Mouse (Mus musculus) adrenal gland, adult 2 months (tissue): ENCODE data around the gene Pfn4. TPM values are rescaled to one million over a fixed set of nuclear protein-coding genes. Genes with fewer than 3 reads are reported as not detected.
"Not testable (repeated sequence)": the region's sequence is repeated elsewhere in the genome, so short reads cannot be mapped to it uniquely, and the experiment has no call there.

ENCODE experiments used
- DNase-seq: peaks from one replicate; pipeline ENCODE4 v3.0.0; 2021
- long read RNA-seq: library from polyadenylated mRNA; stranded (forward); transcript quantifications from one replicate; pipeline ENCODE4 v2.0.0, GENCODE M21; 2021
- polyA plus RNA-seq: library from polyadenylated mRNA; depleted of rRNA; stranded (reverse); fragments of >200 nt; gene quantifications from 2 replicates; pipeline ENCODE4 v1.2.3, GENCODE M21; 2012; rRNA removed
- total RNA-seq, 2 experiments: library from RNA; stranded (reverse); gene quantifications; 2 replicates each; pipeline ENCODE4 v1.2.3; 2021

The Pfn4 gene
- 1 to 10 TPM; 1.4 to 2.9 TPM for total RNA-seq
- polyA plus RNA-seq = 0.03 and 0.29 TPM in 2 replicates
- long read RNA-seq, partial matches to known transcripts = 0 of 2 reads
- long read RNA-seq, other reads (novel, unspliced or antisense) = 0 of 2 reads

DNA sequence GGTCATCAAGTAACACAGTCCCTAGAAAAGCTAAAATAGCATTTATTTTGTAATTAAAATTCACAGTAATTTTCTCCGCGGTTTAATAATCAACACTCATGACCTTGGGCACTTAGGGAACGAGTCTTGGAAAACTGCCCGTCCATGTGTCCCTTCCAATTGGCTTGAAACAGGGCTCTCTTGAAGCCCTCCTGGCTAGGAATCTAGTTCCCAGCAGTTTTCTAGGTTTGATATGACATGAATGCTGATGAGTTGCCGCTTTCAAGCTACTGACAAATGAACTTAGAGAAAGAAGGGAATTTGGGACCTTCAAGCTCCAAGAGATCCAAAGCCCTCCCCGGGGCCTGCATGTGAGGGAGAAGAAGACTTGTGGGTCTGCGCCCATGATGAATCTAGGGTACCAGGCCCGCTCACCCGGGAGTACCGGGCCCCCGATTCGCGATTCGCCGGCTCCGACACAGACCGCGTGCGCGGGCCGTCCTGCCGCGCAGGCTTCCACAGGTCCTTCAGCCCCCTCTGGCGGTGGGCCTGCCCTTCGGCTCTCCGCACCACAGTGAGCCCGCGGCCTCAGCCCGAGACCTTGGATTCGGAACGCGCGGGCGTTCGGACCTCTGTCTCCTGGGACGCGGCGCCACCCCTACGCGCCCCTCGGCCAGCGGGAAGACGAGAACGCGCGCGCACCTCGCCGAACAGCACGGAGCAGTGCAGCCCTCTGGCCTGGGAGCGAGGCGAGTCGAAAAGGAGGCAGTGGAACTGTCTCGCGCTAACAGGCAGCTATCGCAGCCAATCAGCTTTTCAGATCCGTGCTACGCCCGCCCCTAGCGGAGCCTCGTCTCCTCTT lies at the start of gene Pfn4, which contains the start of gene Fam228b:
Gene Pfn4 (plus strand): TSS at position 531 of the 841 bp plus-strand sequence.
Gene Fam228b (minus strand): TSS at position 776 of the 841 bp plus-strand sequence.
- peak; percentile 97 for DNase-seq

DNA sequence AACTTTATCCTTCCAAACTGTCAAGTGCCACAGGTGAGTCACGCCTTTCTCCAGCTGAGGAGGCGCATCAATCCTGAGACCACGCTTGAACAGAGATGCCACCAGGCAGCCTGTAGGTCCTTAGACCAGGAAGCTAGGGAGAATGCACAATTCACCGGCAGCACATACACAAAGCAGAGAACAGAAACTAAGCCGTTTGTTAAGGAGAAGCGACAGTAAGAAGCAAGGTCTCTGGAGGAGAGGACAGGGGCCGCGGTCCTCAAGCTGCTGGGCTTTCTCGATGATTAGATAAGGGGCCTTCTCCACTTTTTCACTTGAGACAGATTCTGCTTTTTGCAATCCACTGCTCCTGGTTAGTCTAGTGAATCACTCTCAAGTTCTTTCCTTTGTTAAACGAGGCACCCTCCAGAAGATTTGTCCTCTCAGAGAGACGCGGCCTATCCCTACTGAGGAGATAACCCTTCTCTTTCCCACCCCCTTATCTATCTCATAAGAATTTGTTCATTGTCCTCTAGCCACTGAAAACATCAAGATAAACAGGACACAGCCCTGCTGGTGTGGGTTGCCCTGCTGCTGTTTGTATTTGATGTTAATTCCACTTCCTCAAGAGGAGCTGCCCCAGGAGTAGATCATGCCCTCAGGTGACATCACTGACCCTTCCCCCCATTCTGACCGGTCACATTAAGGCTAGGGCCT lies 49.6 kb upstream of the Pfn4 start:
- no peak for DNase-seq

DNA sequence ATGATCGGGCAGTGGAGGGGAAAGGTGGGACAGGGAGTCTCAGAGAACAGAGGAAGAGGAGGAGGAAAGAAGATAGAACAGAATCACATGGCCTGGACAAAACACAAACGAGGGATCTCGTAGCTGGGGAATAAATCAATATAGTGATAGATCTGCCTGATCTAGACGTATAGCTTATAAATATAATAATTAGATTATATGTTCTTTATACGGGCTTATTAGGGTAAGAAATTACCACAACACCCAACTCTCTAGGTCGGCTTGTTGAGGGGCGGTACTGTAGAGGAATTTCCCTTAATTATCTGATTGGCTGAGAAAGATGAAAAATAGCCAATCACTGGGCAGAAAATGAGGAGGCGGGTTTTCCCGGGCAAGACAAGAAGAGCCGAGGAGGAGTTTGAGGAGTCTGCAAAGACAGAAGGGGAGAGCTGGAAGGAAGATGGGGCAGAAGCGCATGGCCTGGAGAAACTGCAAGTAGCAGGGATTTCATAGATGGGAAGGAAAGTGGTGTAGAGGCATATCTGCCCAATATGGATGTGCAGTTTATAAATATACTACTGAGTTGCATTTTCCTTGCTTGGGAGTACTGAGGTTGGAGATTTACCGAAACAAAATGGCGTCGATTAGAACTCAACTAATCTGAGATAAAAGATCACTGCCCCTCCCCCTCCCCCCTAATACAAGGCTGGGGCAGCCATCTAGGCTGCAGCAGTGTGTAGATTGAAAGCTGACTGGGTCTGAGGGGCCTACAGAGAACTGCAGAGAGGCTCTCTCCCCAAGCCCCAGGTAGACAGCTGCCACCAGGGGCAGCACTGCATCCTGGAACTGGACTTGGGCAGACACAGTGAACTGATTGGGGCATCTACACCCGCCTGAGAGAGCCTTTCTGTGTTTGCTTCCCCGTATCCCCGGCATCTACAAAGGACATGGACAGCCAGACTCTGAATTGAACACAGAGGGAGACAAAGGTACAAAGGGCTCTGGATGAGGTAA lies 48.8 kb upstream of the Pfn4 start:
- DNase-seq = no peak

DNA sequence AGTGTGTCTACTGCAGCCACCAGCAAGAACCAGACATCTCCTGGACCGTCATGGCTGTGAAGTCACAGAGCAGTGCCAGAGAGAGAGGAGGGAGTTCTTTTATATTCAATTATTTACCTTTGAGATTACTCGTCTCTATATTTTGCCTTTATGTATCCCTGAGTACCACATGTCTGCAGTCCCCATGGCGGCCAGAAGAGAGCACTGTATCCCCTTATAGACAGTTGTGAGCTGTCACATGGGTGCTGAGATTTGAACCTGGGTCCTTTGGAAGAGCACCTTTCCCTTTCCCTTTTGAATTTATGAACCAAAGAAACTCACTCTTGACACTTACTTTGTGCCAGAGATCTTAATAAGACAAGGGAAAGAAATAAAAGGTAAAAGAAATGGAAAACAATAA lies 39.7 kb upstream of the Pfn4 start:
- DNase-seq = no peak

DNA sequence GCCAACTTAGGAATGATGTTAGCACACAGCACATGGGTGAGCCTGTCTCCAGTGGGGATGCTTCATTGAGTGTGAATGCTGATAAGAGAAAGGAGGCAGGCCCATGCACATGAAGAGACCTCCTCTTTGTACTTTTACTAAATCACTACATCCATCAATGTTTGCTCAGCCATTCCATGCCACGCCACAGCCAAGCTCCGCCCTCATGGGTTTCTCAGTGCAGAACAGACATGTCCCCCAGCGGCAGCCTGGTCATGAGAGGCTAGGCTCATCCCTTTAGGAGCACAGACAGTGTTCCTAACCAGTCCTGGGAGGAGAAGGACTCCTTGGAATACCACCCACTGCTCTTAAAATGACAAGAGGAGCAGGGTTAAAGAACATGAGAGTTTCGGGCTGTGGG lies 37.2 kb upstream of the Pfn4 start:
- DNase-seq = no peak

DNA sequence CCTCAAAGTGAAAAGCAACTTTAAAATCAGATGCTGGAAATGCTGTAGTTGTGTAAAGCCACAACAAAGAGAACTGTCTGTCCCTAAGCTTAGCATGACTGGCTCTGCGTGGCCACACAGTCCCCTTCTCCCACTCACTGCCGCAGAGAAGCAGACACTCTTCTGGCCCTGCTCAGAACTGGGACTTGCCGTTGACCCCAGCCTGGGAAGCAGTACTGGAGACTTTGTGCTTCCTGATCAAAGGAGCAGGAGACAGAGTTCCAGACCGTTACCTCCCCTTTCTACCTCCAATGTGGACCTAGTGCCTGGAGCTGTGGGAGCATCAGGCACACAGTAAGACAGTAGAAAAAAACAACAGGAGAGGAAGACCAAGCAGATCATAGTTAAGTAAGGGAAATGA lies 36.5 kb upstream of the Pfn4 start:
- DNase-seq = no peak

DNA sequence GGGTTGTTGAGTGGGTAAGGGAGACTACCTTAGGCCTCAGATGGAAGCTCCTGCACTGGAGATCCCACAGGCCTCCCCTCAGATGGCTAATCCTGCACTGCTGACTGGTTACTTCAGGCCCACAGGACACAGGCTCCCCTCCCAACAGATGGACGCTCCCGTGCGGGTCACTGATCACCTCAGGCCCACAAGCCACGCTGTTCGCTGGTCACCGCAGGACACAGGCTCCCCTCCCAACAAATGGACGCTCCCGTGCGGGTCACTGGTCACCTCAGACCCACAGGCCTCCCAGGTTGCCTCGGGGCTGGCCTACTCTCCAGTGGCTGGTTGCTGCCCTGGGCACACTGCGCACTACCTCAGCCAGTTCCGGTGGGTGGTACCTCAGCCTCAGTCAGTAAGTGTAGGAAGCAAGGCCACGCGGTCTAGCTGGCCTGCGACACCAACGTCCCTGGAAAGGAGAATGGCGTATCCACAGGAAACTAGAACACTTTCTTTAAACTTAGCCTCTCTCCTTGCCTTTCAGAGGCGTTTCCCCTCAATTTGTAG lies 30.7 kb upstream of the Pfn4 start, which contains the start of gene Fam228a:
Gene Fam228a (minus strand): TSS at position 400 of the 546 bp plus-strand sequence.
- no peak for DNase-seq

DNA sequence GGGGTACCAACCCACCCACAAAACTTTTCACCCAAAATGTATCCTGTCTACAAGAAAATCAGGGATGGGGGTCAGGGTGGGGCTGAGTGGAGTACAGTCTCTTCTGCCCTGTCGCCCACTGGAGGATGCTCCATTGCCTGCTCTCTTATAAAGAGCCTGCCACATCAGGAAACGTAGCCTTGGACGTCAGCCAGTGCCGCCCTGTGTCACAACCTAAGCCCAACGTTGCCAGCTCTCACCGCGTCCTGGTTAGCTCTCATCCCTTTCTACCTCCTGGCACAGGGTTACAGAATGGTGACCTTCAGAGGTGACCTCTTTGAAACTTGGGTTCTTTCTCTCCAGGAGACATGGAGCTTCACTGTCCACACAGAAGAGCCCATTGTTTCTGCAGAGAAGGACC lies 28.0 kb upstream of the Pfn4 start:
- DNase-seq = peak; percentile 52

DNA sequence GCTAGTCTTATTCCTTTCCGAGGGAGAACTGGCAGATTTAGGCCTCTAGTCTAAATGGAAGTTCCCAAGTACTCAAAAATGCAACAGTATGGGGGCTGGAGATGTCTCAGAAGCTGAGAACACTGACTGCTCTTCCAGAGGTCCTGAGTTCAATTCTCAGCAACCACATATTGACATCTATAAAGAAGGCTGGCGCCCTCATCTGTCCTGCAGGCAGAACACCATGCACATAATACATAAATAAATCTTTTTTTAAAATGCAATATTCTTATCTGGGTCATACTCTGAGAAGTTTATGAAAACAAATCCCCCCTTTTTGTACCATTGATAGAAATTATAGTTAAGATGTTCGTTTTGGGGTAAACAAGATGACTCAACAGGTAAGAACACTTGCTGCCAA lies 26.6 kb upstream of the Pfn4 start:
- no peak for DNase-seq

DNA sequence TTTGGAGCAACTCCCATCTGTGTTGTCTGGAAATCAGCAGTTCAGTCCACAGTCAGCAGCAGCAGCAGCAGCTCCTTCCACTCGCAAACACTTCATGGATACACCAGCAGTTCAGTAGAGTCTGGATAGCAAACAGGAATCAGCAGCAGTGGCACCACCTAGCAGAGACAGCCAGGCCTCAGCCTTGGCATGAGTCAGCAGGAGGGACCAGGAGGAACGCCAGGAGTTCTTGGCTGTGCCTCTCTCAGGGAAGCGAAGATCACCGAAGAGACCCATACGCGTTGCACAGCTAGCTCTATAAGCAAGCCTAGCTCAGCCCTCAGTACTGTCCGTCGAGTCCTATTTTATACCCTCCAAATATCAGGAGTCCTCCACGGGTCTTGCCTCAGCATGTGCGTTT lies 24.3 kb upstream of the Pfn4 start:
- DNase-seq = peak; percentile 30

DNA sequence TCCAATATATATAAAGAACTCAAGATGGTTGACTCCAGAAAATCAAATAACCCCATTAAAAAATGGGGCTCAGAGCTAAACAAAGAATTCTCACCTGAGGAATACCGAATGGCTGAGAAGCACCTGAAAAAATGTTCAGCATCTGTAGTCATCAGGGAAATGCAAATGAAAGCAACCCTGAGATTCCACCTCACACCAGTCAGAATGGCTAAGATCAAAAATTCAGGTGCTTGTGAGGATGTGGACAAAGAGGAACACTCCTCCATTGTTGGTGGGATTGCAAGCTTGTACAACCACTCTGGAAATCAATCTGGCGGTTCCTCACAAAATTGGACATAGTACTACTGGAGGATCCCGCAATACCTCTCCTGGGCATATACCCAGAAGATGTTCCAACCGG lies 14.4 kb upstream of the Pfn4 start:
- not testable (repeated sequence) for DNase-seq

DNA sequence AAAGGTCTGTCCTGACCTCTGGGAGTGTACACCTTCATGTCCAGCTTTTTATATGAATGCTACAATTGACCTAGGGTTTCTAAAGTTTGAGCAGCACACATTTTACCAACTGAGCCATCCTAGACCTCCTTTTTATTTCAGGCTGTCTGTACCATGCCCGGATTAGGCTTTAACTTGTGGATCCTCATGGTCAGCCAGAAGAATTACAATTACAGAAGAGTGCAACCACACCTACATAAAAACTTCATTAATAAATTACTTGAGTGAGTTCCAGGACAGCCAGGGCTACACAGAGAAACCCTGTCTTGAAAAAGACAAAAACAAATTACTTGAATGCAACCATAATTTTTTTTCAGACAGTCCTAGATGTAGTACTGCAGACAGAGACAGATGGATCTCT lies 11.8 kb upstream of the Pfn4 start:
- no peak for DNase-seq

DNA sequence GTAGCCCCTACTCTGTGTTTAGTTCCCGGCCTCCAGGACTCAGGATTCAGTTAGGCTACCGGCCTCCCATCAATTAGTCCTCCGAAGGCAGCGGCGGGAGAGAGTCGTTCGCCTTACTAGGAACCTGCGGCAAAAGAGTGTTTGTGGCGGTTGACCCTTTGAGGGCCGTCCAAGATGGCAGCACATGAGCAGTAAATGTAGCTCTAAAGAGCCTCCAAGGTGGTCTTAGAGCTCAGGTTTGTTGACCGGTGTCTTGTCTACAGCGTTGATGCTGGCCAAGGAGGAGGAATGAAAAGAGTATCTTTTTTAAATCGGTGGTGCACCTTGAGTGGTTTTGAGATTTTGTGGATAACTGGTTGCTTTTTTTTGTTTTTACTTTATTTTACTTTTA lies 506 bp downstream of the Pfn4 start:
- no peak for DNase-seq

DNA sequence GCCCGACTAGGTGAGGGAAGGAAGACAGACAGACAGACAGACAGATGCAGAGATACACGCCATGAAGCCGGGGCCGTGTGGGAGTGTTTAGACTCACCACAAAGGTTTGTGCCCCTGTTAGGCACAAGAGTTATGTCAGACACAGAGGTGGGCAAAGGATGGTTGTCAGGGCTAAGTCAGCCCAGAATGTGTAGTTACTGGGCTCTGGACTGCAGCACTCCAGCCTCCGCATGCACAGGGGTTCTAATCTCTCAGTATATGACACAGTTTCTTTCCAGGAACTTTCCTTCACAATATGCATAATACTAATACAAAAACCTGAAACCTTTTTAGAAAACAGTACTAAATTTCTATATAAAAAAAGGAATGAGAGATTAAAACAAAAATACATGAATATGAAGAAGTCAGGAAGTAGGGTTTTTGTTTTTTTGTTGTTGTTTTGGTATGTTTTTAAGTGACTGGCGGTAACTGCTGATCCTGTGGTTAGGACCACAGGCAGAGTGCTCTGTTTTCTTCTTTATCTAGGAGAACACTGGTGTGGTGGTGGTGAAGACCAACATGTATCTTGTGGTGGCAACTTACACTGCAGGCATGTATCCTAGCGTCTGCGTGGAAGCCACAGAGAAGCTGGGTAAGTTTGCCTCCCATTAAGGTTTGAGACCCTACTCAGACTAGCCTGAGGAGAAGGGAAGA lies 6.2 kb downstream of the Pfn4 start:
- DNase-seq = no peak

DNA sequence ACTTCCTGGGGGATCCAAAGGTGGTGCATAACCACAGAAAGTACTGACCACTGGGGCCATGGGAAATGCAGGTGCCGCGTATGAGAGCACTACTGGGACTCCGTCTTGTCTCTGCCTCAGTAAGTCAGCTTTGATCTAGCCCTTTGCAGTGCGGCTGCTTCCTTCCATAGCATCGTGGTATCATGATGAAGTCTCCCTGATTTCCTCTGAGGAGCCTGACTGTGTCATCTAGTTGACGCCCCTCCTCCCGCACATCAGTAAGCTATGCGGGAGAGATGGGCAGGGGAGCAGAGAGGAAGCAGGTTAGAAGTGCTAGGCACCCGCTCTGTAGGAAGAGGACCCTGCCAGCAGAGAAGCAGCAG lies 6.7 kb downstream of the Pfn4 start:
- DNase-seq = no peak

DNA sequence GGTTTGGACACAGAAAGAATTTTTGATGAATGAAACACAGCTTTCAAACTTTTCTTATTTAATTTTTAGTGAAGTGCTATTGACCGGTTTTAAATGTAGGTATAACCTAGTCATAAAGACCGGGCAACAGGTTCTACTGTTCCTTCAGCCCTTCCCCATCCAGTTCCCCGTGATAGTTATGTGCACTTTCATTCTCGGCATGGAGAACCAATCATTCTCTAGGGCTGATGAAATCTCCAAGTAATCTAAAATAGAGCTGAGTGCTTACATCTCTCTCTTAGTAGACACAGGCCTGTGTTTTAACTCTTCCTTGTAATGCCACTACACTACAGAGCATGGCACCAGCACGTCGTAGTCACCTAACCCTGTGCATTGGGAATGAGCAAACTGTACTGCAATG lies 8.9 kb downstream of the Pfn4 start:
- DNase-seq = no peak

DNA sequence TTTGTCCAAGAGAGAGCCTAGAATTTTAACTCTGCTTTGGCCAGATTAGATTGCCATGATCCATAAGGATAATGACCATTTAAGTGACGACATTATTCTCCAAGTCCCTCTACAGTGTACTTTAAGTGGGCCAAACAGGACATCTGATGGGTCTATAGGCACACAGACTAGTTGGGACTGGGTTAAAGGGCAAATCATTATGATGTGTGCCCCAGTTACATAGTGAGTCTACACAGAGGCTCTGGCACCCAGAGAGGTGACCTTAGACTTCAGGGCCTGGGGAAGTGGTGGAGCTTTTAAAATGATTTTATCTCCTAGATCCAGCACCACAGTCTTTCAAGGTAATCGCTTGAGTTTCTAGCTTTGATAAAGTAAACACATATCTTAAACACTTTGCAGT lies 11.4 kb downstream of the Pfn4 start:
- no peak for DNase-seq

DNA sequence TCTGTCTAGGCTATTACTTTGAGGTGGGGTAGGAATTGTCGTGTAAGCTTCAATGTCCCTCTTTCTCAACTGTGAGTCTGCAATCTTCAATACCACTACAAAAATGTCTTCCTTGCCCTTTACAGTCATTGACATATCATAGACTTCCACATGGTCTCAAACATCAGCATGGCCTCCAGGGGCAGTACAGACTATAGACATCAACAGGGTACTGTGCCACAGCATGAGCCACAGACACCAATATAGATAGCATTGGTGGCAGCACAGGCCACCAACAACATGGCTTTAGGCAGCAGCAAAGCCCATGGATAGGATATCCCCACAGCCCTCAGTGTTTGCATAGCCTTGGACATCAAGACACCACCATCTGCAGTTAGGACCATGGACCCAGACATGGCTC lies 12.4 kb downstream of the Pfn4 start:
- DNase-seq = no peak

DNA sequence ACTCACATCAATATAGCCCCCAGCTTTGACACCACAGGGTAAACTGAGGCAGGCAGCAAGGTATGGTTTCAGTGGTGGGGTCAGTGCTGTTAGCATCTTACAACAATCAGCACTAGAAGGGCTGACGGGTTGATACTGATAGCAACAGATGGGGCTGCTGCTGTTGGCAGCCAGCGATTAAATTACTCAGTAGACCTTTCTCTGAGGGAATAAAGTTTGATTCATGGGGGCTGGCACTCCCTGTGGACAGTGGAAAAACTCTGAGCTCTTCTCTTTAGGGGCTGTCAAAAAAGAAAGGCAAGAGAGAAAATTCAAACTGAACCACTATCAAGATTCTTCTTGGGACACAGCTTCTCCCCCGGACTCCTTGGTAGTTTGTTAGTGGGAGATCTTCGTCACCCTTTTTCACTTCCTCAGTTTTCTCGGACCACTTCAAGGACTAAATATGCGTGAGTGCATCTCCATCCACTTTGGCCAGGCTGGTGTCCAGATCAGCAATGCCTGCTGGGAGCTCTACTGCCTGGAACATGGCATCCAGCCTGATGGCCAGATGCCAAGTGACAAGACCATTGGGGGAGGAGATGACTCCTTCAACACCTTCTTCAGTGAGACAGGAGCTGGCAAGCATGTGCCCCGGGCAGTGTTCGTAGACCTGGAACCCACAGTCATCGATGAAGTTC lies 13.0 kb downstream of the Pfn4 start:
- DNase-seq = not testable (repeated sequence)

DNA sequence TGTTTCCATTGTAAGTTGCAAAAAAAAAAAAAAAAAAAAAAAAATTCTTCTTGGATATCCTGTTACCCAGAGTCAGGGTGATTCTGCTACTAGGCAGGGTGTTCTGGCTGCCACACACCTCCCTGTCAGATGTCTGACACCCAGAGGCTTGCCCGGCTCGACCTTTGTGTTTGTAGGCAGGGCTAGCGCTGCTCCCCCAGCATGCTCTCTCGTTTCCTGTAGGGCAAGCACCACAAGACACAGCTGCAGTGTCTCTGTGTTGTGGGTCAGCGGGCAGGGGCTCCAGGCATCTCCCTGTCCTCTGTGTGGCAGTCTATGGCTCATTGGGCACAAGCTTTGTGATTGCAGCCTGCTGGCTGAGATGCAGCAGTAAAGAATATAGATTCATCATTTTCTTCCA lies 14.8 kb downstream of the Pfn4 start:
- no peak for DNase-seq

DNA sequence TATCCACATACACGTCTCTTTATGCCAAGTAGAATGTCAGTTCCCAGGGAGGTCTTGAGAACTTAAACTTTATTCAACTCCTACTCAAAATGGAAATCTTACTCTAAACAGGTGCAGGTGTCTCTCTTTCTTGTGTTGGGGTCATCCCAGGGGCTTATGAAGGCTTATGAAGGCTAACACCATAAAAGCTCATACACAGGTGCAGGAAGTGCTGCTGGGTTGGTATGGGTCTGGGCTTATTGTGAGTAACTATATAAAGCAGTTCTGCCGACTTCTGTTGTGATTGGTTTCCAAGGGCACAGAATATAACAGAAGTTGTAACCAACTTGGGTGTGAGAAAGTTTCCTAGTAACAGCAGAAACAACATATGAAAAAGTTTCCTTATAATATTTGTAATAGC lies 15.6 kb downstream of the Pfn4 start:
- no peak for DNase-seq
